Mouse (Mus musculus) hindbrain, postnatal 0 days (tissue): ENCODE results near the gene Spty2d1. TPM values are rescaled to one million over a fixed set of nuclear protein-coding genes. Genes with fewer than 3 reads are reported as not detected.

ENCODE experiments used
- ATAC-seq: fragments of 200-750 bp; cut with Nextera tagmentation; 2 replicates; pipeline ENCODE4 v1.8.0; 2017; ENCODE audit warnings: mild to moderate bottlenecking, moderate TSS enrichment, moderate library complexity
- DNase-seq: peaks from one replicate; pipeline ENCODE4 v3.0.0-alpha.2; 2015; ENCODE audit warnings: low spot score
- H3K27ac ChIP-seq: fragments of 300-500 bp; sonication (generic); 2 replicates; pipeline ENCODE4 v1.5.1; 2014; ENCODE audit warnings: mild to moderate bottlenecking
- H3K27me3 ChIP-seq: fragments of 300-500 bp; sonication (generic); 2 replicates; pipeline ENCODE4 v1.6.1; 2014; ENCODE audit warnings: low read length, mixed read lengths; ENCODE audit not compliant: insufficient read depth
- H3K36me3 ChIP-seq: fragments of 300-500 bp; sonication (generic); 2 replicates; pipeline ENCODE4 v1.6.1; 2014; ENCODE audit warnings: low read length, mixed read lengths; ENCODE audit not compliant: insufficient read depth
- H3K4me1 ChIP-seq: fragments of 300-500 bp; sonication (generic); 2 replicates; pipeline ENCODE4 v1.6.1; 2014; ENCODE audit warnings: antibody characterized with exemption, low read length, mixed read lengths; ENCODE audit not compliant: insufficient read depth
- H3K4me2 ChIP-seq: fragments of 300-500 bp; sonication (generic); 2 replicates; pipeline ENCODE4 v1.6.1; 2014; ENCODE audit warnings: low read depth, mild to moderate bottlenecking, low read length, moderate library complexity, mixed read lengths
- H3K4me3 ChIP-seq: fragments of 300-500 bp; sonication (generic); 2 replicates; pipeline ENCODE4 v1.5.1; 2014; ENCODE audit warnings: low read length
- H3K9ac ChIP-seq: fragments of 300-500 bp; sonication (generic); replicated peaks from 2 replicates; pipeline ENCODE4 v1.6.1; 2014; ENCODE audit warnings: mild to moderate bottlenecking, low read length, moderate library complexity, mixed read lengths
- H3K9me3 ChIP-seq: fragments of 300-500 bp; sonication (generic); 2 replicates; pipeline ENCODE4 v1.6.1; 2016; ENCODE audit warnings: low read length, mixed read lengths
- CTCF ChIP-seq: IDR thresholded peaks from 2 replicates; pipeline ENCODE4 v1.5.1; 2016; ENCODE audit warnings: antibody characterized with exemption, control low read depth, low read depth
- WGBS: fragments of 180-500 bp; shearing (Covaris S2); extraction: QIAGEN DNeasy Blood & Tissue Kit; methylation state at CpG from one replicate; pipeline ENCODE4 v1.1.7; 2014; 5-methylcytosine and 5-hydroxymethylcytosine counted together
- polyA plus RNA-seq: library from polyadenylated mRNA; unstranded; fragments of >200 nt; fragmentation: Nextera tagmentation; extraction: Ambion mirVana; gene quantifications from 2 replicates; pipeline ENCODE4 v1.2.1, GENCODE M21; 2015
- total RNA-seq: library from RNA; depleted of rRNA; stranded (reverse); fragments of >200 nt; gene quantifications from 2 replicates; pipeline ENCODE4 v1.2.3, GENCODE M21; 2014; rRNA removed

The Spty2d1 gene
- total and polyA plus RNA-seq, 2 experiments from 2014 or later: 5.8 to 9.1 TPM

DNA sequence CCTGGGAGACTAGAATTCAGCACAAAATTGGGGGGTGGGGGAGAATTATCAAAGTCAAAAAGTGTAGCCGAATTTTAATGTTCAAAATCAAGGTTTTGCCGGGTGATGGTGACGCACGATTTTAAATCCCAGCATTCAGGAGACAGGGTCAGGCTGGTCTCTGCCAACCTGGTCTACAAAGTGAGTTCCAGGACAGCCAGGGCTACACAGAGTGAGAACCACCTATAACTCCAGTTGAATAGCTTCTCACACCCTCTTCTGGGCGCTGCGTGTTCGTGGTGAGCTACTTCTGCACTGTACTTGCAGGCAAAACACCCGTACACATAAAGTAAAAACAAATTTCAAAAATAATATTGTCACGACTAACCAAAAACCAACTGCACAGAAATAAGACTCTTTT lies 49.4 kb downstream of the Spty2d1 start:
- TF ChIP-seq CTCF: no peak
- Histone ChIP-seq H3K4me3 (peak overlapping the region; percentile 61), H3K36me3 (peaks cover 11% of the 10 kb centered on the region), H3K27ac (no peak overlapping the region), H3K4me1 (no peaks in the 10 kb centered on the region; the same call in 1 of the 2 replicates), H3K27me3 (no peaks in the 10 kb centered on the region), H3K9ac (peak overlapping the region; percentile 72), H3K4me2 (peak overlapping the region; percentile 73), H3K9me3 (no peaks in the 10 kb centered on the region)
- ATAC-seq (no peak), DNase-seq (no peak)
- 13% methylated on average over 9 of the region's 9 CpGs for WGBS

DNA sequence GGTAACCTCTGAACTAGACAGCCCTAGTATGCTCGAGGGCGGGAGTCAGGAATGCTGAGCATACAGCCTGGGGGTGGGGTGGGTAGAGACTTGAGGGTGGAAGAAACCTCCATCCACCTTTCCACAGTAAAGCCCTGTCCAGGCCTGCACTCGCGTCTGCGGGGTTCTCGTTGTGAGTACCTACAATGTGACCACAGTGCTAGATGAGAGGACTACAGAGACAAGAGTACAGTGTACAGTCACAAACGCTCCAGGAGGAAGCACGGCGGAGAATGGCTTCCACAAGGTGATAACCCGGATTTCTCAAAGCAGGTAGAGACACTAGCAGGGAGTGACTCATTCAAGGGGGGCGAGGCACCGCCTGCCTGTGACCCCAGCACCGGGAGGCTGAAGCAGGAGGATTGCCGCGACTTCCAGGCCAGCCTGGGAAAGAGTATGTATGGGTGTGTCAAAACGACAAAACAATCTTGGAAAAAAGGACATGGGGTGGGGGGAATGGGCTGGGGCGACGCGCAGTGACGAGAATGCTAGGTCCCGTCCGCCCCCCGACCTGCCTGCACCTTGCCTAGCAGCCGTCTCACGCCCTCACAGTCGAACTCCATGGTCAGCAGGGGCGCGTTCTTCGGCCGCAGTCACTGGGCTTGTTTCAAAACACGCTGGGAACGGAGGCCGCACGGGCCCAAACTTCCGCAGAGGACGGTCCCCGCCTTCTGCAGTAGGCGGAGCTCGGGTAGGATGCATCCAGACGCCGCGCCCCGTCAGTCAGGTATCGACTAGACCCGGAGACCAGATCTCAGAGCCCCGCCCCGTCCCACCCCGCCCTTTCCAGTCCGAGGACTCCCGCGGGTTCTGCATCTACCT lies 50.1 kb downstream of the Spty2d1 start, which contains the start of gene Uevld:
TSS of gene Uevld (minus strand) at position 697 of the 861 bp plus-strand sequence.
- ATAC-seq (peak; percentile 91), DNase-seq (peak; percentile 94)
- WGBS: 1% methylated on average over 51 of the region's 51 CpGs
- peak; percentile 45 for TF ChIP-seq CTCF
- Histone ChIP-seq H3K4me2 (peak within 1 kb of the TSS; percentile 73), H3K4me1 (no peaks in the 10 kb centered on the region; the same call in 1 of the 2 replicates), H3K36me3 (peaks cover 19% of the 10 kb centered on the region), H3K27ac (peak within 1 kb of the TSS; percentile 17; the same call in 1 of the 2 replicates), H3K9ac (peak within 1 kb of the TSS; percentile 72), H3K9me3 (no peaks in the 10 kb centered on the region), H3K27me3 (no peaks in the 10 kb centered on the region), H3K4me3 (peak within 1 kb of the TSS; percentile 61)

Other genes starting within 250 kb of the Spty2d1 start
- 20.3 and 21.6 TPM in 2 replicates for gene Hps5, start 212.3 kb downstream of the Spty2d1 start, total RNA-seq
- 8.9 and 9.8 TPM in 2 replicates for gene Hps5, start 212.3 kb downstream of the Spty2d1 start, polyA plus RNA-seq
- gene Gtf2h1, start 212.3 kb downstream of the Spty2d1 start, total RNA-seq: 26.5 and 26.6 TPM in 2 replicates
- gene Gtf2h1, start 212.3 kb downstream of the Spty2d1 start, polyA plus RNA-seq: 36.2 and 39.2 TPM in 2 replicates
- 424 and 467 TPM in 2 replicates for gene Ldha, start 166.9 kb downstream of the Spty2d1 start, total RNA-seq
- gene Ldha, start 166.9 kb downstream of the Spty2d1 start, polyA plus RNA-seq: 747 and 766 TPM in 2 replicates
- gene Ldhc, start 147.2 kb downstream of the Spty2d1 start, total RNA-seq: not detected in 2 replicates
- 0.15 and 0.26 TPM in 2 replicates for gene Ldhc, start 147.2 kb downstream of the Spty2d1 start, polyA plus RNA-seq
- 83.7 and 105 TPM in 2 replicates for gene Tsg101, start 88.4 kb downstream of the Spty2d1 start, total RNA-seq
- 272 and 279 TPM in 2 replicates for gene Tsg101, start 88.4 kb downstream of the Spty2d1 start, polyA plus RNA-seq
- gene Uevld, start 49.9 kb downstream of the Spty2d1 start, total RNA-seq: 8.4 and 10.1 TPM in 2 replicates
- gene Uevld, start 49.9 kb downstream of the Spty2d1 start, polyA plus RNA-seq: 5.0 and 5.4 TPM in 2 replicates
- gene Gm9999, start 24.8 kb downstream of the Spty2d1 start, total RNA-seq: not detected in 2 replicates
- not detected in 2 replicates for gene Gm9999, start 24.8 kb downstream of the Spty2d1 start, polyA plus RNA-seq
- 11.9 and 17.1 TPM in 2 replicates for gene Tmem86a, start 42.2 kb upstream of the Spty2d1 start, total RNA-seq
- gene Tmem86a, start 42.2 kb upstream of the Spty2d1 start, polyA plus RNA-seq: 29.5 and 32.3 TPM in 2 replicates
- 98.3 and 107 TPM in 2 replicates for gene Ptpn5, start 125.3 kb upstream of the Spty2d1 start, total RNA-seq
- gene Ptpn5, start 125.3 kb upstream of the Spty2d1 start, polyA plus RNA-seq: 129 and 138 TPM in 2 replicates
- not detected in 2 replicates for gene Mrgpra6, start 196.5 kb upstream of the Spty2d1 start, total RNA-seq
- gene Mrgpra6, start 196.5 kb upstream of the Spty2d1 start, polyA plus RNA-seq: not detected in 2 replicates
- not detected in 2 replicates for gene Mrgpra9, start 244.4 kb upstream of the Spty2d1 start, total RNA-seq
- not detected in 2 replicates for gene Mrgpra9, start 244.4 kb upstream of the Spty2d1 start, polyA plus RNA-seq